Mouse (Mus musculus): Measurements from ENCODE around the gene Phf8. TPM values are rescaled to one million over a fixed set of nuclear protein-coding genes. Genes with fewer than 3 reads are reported as not detected.
"Not testable (repeated sequence)": the region's sequence is repeated elsewhere in the genome, so short reads cannot be mapped to it uniquely, and the experiment has no call there.

The Phf8 gene
- total RNA-seq (2021), result 10 to 100 TPM in 1 of 2 experiments, 1 to 10 TPM in 1; 9.6 to 11.3 TPM
- long read RNA-seq, experiment 1, full-length matches to known transcripts, result 2 of 4 reads
- long read RNA-seq, experiment 1, partial matches to known transcripts, result 1 of 4 reads
- long read RNA-seq, experiment 1, other reads (novel, unspliced or antisense), result 1 of 4 reads
- long read RNA-seq, experiment 2, full-length matches to known transcripts, result 1 of 4 reads
- long read RNA-seq, experiment 2, partial matches to known transcripts, result 0 of 4 reads
- long read RNA-seq, experiment 2, other reads (novel, unspliced or antisense), result 3 of 4 reads

DNA sequence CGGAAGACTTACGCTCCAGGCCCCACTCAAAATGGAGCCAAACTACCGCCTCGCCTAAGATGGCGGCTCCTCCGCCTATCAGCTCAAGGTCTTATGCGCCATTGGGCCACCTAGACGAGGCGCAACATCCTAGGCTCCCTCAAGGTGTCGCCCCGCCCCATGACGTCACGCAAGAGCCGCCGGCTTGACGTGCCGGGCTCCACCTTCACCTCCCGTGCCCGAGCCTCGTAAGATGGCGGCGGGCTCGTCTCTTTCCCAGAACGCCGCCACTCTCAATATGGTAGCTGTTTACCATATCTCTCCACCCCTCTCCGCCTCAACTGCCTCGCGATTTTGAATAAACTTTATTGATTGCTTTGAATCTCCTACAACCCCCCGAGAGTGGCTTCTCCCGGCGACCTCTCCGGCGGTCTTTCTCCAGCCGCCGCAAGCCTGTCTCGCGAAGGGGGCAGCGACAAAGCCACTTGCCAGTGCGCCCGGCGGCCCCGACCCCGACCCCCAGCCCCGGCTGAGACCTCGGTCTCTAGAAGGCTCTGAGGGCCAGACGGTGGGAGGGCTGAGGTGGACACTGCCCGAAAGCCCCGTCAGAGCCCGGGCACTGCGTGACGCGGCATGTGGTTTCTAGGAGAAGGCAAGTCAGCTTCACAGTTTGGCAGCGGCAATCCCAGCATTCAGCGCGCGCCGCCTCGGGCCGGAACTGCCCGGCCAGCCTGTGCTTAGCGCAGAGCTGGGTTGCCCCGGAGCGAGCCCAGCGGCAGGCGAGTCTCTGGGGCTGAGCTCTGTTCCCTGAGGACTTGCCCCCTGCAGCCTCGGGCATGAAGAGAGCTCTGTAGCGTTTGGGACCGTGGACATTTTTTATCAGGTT lies at the start of gene Phf8:
TSS of gene Phf8 (plus strand) at position 215 of the 865 bp plus-strand sequence.
- intact Hi-C loops (cut with DNase I; ENCODE audit: low total_unique reads), result no loop called here
- peak; percentile 95 for DNase-seq

DNA sequence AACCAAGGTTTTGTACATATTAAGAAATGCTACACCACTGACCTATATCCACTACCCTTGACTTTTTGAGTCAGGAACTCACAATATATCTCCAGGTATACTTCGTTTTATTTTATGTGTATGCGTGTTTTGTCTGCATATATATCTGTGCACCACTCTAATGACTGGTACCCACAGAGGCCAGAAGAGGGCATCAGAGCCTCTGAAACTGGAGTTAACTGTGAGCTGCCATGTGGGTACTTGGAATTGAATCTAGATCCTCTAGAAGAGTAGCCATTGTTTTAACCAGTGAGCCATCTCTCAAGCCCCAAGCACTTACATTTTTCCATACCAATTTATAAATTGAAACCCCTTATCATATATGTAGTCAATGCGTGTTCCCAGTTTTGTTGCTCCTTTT lies 32.3 kb upstream of the Phf8 start:
- intact Hi-C loops (cut with DNase I; ENCODE audit: low total_unique reads), result no loop called here
- no peak for DNase-seq

DNA sequence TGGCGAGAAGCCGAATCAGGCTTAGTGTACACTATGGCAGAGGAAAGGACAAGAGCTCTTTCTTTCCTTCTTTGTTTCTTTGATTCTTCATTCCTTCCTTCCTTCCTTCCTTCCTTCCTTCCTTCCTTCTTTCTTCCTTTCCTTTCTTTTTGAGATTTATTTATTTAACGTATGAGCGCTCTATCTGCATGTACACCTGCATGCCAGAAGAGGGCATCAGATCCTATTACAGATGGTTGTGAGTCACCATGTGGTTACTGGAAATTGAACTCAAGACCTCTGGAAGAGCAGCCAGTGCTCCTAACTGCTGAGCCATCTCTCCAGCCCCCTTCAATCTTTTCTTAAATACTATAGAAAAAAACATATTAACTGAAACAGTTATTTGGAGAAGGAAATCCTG lies 27.2 kb upstream of the Phf8 start:
- intact Hi-C loops (cut with DNase I; ENCODE audit: low total_unique reads); DNase-seq: not testable (repeated sequence)

DNA sequence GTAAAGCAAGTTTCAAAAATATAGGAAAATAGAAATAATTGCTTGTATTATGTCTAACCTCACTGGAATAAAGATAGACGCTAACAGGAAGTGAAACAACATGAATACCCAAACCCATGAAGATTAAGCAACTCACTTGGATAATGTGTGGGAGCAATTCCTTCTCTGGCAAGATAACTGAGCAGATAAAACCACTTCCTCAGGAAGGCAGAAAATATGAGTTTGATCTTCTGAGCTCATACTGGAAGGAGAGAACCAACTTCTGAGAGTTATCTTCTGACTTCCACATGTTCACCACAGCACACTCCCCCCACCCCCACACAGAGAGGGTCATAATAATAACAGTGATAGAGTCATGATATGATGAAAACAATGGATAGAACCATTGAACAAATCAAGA lies 23.9 kb upstream of the Phf8 start:
- intact Hi-C loops (cut with DNase I; ENCODE audit: low total_unique reads), result no loop called here
- DNase-seq, result no peak

DNA sequence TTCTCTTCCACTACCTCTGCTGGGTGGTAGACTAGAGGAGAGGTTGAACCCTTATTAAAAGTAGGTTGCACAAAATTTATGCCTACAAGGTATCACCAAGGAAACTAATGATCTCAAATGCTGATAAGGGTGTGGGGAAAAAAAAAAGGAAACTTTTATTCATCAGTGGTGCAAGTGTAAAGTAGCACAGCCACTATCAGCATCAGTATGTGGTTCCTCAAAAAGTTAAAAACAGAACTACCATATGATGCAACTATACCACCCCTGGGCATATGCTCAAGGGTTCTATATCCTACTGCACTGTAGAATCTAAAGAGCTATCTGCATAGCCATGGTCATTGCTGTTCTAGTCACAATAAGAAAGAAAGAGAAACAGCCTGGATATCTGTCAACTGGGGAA lies 11.9 kb upstream of the Phf8 start:
- no peak for DNase-seq
- intact Hi-C loops (cut with DNase I; ENCODE audit: low total_unique reads), result no loop called here

DNA sequence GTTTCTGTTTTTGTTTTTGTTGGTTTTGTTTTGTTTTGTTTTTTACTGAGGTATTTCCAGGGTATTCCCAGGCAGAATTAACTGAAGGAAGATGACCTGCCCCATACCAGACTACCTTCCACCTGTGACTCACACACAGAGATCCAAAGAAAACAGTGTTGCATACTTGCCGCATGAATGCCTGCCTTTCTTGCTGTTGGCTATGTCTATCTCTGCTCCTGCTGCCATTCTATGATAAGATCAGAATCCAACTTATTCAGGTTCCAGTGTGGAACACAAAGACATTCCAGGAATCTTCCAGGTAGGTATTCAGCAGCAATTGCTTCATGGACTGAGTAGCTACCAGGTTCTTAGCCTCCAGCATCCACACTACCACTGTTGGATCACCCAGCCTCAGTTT lies 10.6 kb upstream of the Phf8 start:
- DNase-seq, result no peak
- intact Hi-C loops (cut with DNase I; ENCODE audit: low total_unique reads), result no loop called here

DNA sequence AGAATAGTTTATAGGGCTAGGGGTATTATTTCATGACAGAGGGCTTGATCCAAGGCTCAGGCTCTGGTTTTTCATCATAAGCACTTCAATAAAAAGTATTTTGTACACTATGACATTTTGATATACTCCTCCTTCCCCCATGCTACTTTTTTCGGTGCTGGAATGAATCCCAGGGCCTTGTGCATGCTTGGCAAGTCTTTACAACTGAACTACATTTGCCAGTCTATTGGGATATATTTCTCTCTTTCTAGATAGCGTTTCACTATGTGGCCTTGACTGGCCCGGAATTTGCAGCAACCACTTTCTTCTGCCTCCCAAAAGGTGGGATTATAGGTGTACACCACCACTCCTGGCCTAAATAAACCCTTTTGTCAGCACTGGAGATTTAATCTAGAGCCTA lies 7.4 kb upstream of the Phf8 start:
- intact Hi-C loops (cut with DNase I; ENCODE audit: low total_unique reads), result no loop called here
- DNase-seq, result no peak

DNA sequence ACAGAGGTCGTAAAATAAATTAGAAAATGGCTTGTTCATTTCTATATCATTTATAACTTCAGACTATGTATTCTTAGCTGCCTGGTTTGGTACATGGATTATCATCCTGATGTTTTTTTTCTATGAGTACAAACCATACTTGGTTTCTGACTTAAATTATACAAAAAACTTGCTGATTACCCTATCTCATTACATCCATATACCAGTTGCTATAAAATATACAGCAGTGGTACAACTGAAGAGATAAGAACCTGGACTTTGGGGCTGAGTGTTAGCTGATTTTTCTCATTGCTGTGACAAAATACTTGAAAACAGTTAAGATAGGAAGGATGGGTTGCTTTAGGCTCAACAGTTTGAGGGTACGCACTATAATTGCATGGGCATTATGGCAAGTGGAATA lies 6.8 kb upstream of the Phf8 start:
- intact Hi-C loops (cut with DNase I; ENCODE audit: low total_unique reads), result no loop called here
- no peak for DNase-seq

DNA sequence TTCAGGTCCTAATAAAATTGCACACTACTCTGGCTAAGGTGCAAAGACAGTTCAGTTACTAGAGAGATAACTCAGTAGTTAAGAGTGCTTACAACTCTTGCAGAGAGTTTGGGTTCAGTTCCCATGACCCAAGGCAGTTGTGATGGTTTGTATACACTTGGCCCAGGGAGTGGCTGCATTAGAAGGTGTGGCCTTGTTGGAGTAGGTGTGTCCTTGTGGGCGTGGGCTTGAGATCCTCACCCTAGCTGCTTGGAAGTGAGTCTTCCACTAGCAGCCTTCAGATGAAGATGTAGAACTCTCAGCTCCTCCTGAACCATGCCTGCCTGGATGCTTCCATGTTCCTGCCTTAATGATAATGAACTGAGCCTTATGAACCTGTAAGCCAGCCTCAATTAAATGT lies 2.3 kb upstream of the Phf8 start:
- DNase-seq, result no peak
- intact Hi-C loops (cut with DNase I; ENCODE audit: low total_unique reads), result no loop called here

DNA sequence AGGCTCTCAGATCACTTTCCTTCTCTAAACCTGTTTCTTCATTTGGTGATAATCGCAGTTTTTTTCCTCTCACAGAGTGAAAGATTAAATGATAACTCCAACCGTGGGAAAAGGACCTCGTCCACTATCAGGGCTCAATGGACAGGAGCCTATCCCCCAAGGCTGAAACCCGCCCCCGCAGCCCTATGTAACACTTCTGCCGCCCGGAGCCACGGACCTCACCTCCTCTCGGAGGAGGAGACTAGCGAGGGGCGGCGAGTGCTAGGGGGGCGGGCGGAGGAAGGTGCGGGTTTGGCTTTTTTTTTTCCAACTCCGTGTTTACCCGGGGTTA lies 380 bp upstream of the Phf8 start:
- intact Hi-C loops (cut with DNase I; ENCODE audit: low total_unique reads), result no loop called here
- no peak for DNase-seq

DNA sequence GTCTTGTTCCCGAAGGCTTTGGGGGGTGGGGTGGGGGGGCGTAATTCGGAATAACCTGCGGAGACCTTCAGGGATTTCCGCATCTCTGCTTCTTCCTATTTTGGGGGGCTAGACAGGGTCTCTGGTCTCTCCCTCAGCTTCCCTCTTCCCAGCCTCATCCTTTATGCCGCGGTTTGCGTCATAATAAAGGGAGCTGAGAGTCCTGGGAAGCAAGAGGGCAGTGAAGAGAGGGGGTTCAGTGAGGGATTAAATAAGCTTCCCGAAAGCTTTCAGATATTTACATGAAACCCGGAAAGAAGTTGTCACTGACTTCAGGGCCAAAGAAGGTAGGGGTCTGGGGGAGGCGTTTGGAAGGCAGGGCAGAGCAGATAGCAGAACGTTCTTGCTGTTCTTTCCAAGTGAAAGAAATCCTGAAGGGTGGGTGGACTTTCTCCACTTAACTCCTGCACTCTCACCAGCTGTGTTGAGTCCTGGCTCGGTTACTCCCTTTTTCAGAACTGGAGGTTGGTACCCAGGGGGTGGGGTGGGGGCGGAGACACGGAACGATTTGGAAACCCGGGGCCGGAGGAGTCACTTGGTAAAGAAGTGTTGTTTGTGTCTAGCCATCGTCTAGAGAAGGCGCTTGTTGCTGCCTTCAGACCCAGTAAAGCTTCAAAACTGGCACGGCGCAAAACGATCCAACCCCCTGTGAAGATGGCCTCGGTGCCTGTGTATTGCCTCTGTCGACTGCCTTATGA lies 1.5 kb downstream of the Phf8 start:
- DNase-seq, result peak; percentile 5
- intact Hi-C loops (cut with DNase I; ENCODE audit: low total_unique reads), result no loop called here

DNA sequence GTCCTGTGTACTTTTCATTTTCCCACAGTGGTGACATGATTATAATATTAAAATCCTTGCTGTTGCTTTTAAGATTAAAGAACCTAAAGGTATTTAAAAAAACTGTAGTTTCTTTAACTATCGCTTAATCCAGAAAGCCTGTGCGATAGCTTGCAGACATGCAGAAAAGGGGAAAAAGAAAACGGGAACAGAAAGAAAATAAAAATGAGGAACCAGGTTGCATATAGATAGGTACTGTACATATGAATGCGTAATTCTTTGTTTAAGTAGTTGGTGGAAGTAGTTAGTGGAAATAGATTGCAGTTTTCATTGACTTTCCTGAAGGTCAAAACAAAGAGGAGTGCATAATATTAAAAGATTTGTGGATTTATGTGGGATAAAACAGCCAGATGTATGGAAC lies 32.9 kb downstream of the Phf8 start:
- DNase-seq, result no peak
- intact Hi-C loops (cut with DNase I; ENCODE audit: low total_unique reads), result no loop called here

DNA sequence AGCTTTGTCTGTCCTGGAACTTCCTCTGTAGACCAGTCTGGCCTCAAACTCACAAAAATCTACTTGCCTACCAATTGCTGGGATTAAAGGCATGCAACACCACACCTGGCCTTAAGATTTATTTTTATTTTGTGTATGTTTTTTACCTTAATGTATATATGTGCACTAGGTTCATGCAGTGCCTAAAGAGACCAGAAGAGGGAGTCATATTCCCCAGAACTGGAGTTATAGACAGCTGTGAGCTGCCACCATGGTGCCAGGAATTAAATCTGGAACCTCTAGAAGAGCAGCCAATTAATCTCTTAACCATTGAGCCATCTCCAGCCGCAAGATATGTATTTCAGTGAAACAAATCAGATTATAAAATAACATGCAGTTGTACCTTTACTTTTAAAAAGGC lies 54.7 kb downstream of the Phf8 start:
- intact Hi-C loops (cut with DNase I; ENCODE audit: low total_unique reads), result no loop called here
- DNase-seq, result no peak

DNA sequence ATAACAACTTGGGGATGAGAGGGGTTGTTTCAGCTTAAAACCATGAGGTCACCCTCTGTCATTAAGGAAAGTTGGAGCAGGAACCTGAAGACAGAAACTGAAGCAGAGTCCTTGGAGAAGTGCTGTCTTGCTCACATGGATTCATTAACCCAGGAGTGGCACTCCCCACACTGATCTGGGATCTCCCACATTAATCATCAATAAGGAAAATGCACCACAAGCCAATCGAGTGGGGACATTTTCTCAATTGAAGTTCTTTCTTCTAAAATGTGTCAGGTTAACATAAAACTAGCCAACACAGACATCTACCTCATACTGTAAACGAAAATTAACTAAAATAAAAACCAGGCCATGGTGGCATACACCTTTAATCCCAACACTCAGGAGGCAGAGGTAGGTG lies 122.9 kb downstream of the Phf8 start:
- intact Hi-C loops (cut with DNase I; ENCODE audit: low total_unique reads), result no loop called here
- DNase-seq, result no peak

DNA sequence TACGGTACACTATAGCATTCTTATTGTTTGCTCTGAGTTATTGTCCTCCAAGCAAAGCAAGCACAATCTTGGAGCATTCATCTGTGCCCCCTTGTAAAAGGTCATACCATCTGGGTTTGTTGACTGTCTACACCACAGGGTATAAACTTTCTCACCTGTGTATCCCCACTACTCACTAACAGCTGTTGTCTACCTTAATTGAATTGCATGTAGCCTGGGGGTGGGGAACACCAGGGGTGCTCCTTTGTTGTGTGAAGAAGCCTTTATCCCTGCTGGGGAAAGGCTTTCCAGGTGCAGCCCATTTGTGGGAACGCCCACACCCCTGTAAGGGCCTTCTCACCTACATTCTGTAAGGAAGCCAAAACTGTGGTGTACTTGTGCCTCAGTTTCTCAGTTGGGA lies 133.3 kb downstream of the Phf8 start:
- intact Hi-C loops (cut with DNase I; ENCODE audit: low total_unique reads), result no loop called here
- DNase-seq, result no peak

DNA sequence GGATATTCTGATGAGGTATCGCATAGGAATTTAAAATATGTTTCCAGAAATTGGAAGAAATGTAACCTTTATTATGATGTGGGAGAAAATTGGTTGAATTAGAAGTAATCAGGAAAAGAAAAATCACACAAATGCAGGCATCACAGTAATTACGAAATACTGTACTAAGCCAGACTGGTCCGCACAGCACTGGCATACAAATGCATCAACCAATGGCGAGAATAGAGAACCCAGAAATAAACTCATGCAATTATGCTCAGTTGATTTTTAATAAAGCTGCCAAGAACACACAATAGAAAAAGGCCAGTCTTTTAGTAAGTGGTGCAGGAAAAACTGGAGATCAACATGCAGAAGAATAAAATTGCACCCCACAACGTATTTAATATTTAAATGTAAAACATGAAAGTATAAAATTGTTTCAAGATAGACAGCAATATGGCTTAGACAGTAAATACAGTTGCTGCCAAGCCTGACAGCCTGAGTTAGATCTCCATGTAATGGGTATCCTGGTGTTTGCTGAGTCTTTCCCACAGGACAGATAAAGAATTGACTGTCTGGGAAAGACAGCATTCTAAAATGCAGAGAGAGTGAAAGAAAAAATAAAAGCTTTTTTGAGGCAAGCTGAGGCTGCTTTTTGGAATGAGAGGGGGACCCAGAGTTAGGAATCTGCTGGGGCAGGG lies 154.2 kb downstream of the Phf8 start:
- intact Hi-C loops (cut with DNase I; ENCODE audit: low total_unique reads), result no loop called here
- no peak for DNase-seq
